Mouse (Mus musculus): ENCODE measurements around the gene Foxi1.
"Not testable (repeated sequence)": the region's sequence is repeated elsewhere in the genome, so short reads cannot be mapped to it uniquely, and the experiment has no call there.

Foxi1 gene

DNA sequence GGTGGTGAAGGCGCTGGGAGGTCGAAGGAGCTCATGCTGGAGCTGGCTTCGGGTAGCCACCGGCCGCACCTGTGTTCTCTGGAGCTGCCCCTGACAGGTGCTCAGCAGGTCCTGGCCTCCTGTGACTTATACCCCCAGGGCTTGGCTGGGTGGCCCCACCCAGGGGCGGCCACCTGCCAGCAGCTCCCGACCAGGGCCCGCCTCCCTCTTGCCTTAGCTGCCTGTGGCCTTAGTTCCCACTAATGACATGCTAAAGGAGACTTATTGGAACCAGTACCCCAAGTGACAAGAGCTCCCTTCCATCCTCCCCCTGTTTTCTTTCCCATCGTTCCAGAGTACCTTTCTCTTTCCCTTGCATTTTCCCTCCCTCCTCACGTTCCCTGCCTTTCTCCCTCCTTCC, at the start of gene Foxi1:
Foxi1 (minus strand) TSS at position 101 of the 400 bp plus-strand sequence.
- DNase-seq = no peak

DNA sequence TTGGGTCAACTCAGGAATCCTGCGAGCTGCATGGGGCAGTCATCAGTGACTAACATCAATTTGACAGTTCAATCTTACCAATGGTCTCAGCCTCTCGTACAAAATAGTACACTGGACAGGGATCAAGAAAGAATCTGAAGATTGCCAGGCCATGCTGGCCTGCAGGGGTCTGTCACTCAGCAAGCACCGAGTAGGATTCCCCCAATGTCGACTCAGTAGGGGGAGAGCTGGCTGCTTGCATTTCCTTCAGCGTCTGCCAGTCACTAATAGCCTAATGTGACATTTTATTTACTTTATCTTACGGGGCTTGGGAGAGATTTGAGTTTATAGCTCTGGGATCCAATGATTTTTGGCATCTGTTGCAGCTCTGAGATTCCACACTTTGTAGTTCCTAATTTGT, 35.1 kb upstream of the Foxi1 start:
- no peak for DNase-seq

DNA sequence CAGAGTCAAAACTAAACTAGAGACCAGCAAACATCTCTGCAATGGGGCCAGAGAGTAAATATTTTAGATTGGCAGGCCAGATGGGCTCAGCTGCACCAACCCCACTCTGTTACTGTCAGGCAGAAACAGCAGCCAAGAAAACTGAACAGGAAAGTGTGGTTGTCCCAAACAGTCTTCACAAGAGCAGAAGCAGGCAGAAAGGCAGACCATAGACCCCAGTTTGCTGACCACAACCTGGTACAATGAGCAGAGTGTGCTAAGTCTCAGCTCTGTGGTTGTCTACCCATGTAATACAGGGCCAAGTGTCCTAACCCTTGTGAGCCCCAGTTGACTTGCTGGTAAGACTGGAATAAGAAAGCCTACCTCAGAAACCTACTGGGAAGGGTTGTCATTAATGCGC, 32.4 kb upstream of the Foxi1 start:
- DNase-seq = no peak

DNA sequence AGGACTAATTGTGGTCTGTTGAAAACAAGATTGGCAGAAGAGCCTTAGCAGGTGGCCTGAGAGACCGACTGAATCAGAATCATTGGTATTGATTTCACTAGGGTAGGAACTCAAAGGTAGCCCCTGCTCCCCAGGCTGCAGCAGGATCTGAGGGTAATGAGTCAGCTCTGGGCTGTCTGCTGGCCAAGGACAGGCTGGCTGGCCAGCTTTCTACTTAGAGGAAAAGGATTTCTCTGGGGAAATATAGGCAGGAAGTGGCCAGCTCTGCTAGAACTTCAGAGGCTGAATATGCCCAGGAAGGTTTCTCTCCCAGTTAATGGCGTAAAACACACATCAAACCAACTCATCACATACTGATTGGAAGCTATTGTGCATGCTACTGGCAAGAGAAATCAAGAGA, 31.8 kb upstream of the Foxi1 start:
- no peak for DNase-seq

DNA sequence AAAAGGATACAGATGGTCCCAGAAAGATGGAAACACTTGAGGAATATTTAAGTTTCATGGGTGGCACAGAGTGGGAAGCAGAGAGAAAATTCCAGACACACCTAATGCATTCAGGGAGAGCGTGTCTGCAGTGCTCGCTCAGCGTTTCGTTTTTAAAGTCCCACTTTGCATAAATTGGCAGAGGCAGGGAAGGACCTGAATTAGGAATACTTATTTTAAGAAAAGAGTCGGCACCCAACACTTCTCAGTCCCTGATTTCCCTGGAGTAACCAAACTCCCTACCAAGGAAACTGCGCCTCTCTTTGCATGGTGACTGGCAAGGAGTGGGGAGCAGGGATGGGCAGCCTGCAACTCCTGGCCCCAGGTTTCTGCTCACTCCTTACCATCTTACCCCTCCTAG, 29.0 kb upstream of the Foxi1 start:
- no peak for DNase-seq

DNA sequence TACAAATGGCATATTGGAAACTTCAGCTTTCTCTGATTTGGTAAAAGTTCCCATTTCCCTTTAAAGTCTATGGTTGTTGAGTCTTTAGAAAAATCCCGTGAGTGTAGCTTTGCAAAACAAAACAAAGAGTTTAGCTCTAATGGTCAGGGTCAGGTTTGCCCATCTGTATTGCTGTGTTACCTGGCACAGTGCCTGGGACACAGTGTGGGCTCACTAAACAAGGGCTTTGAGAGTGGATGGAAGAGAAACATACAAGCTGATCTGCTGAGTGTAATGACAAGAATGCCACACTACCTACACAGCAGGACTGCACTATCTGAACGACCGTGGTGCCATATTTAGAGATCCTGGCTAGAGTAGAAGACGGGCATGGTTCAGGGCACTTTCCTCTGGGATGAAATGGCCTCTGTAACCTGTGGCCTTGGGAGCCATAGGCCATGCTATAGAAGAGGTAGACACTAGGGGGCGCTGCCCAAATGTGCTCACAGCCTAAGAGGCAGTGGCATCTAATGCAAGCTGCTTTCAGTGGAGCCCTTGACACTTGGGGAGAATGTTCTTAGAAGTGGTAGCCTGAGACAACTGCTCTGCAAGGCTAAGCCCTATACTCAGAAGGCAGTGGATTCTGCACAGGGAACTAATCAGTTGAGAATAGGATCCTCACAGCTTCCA, 28.3 kb upstream of the Foxi1 start:
- peak; percentile 52 for DNase-seq

DNA sequence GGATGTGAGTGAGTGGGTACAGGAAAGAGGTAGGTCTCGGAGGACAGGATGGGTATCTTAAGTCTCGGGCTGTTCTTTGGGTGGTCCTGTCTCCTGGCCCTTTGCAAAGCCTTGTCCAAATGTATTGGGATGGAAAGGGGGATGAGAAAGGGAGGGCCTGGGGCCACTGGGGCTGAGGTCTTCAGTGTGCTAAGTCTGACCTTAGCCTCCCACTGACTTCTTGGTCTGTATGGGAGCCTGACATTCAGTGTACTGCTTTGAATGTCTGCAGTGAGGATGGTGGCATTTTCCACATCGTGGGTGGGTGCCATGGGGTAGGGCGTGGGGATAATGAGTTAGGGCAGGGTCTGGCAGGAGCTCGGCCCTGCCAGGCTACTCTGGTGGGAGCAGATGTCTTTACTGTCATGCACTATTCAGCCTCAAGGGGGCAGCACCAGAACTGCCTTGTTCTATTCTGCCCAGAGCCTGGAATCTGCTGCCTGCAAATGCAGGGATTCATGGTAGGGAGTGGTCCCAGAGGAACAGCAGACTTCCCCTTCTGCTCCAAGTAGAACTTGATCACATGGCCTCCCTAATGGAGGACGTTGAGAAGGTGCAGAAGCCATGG, 21.0 kb upstream of the Foxi1 start:
- peak; percentile 60 for DNase-seq

DNA sequence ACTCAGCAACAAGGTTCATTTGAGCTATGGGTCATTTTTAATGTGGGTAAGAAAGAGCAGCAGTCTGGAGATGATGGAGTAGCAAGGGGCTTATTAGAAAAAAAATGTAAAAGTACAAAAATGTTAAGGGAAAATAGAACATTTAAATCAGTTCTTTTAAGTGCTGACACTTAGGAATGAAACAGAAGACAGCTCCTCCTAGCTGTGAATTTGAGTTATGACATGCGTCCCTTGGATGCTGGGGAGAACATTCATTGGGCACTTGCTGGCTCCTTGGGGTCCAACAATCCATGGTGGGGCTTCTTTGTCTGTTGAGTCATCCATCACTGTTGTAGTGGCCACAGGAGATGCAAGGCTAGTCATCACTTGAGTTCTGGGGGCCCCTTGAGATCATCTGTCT, 19.3 kb upstream of the Foxi1 start:
- DNase-seq = no peak

DNA sequence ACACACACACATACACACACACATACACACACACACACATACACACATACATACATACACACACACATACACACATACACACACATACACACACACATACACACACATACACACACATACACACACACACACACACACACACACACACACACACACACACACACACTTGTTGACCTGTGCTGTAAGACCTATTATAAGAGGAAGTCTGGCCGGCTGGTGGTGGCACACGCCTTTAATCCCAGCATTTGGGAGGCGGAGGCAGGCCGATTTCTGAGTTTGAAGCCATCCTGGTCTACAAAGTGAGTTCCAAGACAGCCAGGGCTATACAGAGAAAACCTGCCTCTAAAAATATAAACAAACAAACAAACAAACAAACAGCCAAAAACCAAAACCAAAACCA, 12.7 kb upstream of the Foxi1 start:
- DNase-seq = not testable (repeated sequence)

DNA sequence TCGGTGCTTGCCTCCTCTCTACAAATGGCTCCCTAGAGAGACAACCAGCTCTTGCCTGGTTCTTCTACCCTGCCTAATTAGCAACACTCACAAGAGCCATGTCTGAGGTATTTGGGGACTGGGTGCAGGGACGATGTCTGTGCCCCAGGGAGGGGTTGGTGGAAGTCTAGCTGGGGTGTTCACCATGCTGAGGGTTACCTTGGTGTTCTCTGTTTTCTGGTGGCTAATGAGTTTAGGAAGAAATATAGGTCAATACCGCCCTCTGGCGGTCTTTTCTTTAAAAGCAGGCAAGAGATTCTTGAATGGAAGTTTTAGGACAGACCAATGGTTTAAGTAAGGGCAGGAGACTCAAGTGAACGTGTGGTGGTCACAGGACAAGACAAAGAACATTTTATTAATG, 5.0 kb upstream of the Foxi1 start:
- DNase-seq = peak; percentile 64

DNA sequence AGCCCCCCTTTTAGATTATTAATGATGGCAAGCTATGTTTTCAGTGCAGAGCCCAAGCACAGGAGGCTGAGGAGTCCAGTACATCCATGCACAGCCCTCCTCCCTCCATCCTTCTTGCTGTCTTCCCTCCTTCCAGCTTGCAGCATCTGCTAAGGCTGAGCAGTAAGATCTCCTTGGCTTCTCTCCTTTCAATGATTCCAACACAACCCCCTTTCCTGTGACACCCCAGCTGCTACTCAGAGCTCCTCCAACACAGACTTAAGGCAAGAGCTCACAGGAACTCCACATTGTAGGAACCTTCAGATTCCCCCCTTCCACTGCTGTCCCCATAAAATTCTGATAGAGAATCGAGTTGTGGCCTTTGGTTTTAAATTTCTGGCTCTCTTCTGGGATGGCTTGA, 5.1 kb downstream of the Foxi1 start:
- DNase-seq = no peak

DNA sequence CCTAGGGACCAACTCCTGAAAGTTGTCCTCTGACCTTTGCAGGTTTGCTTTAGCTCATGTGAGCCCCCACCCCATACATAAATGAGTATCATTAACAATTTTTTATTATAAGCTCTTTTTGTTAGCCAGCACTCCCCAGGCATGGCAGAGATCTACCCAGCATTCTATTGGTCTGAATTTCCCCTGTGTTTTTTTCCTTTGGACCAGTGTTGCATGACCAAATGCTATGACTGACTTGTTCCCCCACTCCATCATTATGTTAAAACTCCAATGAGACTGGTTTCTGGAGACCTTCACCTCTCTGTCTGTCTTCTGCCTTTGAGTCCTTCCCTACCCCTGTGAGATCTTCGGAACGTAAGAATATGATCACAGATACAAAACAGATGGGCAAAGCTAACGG, 12.7 kb downstream of the Foxi1 start:
- no peak for DNase-seq

DNA sequence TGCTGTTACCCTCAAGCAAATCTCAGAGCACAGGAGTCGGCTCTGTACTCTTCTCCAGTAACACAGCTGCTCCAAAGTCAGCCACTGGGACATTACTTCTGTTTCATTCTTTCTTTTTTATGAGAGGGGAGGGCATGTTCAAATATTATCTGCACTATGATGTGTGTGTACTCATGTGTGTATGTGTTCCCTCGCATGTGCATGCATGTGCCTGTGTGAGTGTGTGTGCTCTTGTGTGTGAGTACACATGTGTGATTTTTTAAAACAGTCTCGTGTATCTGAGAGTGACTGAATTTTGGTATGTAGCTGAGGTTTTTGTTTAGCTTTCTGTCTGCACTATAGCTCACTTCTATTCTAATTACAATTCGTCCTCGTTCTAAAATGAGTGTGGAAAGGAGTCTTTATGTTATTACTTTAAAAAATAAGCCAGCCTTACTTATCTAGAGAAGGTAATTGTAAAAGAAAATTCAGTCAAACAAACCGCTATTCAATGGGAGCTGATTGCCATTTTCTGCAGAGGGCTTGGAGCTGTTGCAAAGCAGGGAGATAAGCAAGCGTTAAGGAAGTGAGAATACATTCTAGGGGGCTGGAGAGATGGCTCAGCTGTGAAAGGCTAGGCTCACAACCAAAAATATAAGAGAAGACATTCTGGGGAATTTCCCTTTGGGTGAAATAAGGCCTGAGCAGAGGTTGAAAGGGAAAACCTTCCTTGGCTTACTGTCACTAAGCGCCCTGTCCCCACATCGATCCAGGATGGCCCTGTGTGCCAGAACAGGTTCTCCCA, 13.5 kb downstream of the Foxi1 start:
- no peak for DNase-seq

DNA sequence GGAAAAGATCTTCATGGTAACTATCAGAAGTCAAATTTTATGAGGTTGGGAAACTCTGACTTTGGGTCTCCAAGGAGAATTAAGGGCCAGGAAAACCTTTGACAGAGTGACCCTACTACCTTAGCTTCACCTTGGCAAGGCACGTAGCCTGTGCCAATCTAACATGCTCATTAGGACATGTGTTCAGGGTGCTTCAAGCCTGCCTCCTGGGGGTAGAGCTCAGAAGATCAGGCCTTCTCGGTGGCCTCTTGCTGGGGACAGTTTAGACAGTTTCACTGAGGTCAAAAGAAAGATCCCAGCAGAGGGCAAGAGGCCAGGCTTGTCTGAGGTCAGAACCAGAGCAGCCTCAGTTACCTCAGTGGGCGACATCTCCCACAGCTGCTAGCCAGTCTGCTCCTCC, 14.2 kb downstream of the Foxi1 start:
- no peak for DNase-seq

DNA sequence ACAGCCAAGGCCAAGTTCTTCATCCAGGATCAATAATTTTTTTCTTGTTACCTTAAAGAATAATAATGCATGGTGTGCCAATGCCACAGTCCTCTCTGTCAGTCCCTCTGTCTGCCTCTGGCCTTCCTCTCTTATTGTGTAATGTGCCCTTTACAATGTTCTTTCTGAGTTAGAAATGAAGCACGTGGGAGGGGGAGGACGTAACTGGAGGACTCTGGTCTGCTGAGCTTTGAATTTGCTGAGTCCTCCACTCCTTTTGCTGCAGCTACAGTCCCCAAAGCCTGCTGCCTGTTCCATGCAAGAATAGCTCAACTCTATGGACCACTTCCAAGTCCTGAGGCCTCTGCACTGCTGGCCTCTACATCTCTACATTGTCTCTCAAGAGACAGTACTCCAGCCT, 23.6 kb downstream of the Foxi1 start:
- no peak for DNase-seq

DNA sequence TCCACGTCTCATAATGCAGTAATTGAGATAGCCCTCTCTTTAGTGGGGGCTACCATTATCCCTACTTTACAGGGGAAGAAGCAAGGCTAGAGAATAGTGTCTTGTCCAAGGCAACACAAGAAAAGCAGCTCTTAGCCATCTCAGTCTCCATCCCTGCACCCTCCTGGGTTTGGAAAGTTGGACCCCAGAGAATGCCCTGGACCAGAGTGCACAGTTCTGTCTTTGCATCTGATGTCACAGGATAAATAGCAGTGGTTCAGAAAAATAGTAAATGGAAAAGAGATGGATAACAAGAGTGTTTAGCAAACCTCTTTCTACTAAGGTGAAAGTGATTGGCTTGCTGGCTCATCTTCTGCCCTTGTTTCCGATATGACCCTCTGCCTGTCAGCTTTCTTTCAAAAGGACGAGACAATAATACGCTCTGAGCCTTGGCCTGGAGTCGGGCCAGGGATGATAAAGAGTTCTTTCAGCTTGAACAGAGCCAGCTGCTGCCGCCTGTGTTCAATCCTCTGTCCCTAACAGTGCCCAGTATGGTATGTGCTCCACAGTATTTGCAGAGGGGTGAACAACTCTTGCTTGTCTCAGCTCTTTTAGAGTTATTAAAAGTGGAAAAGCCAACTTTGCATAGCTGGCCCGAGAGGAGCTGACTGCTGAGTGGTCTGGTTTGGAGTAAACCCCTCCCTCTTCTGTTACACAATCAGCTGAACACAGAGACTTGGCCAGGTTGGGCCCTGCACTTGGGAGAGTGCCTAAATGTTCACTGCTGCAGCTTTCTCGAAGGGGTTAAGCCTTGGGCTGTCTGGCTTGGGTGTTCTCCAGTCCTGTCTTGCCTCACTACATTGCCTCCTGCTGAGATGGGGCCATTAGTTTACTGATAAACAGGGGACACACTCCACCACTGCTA, 26.4 kb downstream of the Foxi1 start:
- no peak for DNase-seq

DNA sequence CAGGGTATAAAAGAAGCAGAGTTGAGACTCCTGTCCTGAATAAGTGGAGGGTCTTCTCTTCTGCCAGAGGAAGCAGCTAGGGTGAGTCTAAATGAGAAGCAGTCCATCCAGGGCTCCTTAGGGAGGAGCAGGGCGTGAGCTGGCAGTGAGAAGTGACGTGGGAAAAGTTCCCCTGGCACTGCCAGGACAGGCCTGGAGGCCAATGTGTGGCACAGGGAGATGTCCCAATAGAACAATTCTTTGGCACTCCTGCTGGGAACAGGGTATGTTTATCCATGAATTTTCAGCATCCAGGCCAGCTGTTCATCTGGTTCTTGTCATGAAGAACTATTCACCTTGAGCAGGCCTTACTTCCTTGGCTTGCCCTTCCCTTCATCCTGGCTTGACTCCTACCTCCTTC, 29.1 kb downstream of the Foxi1 start:
- DNase-seq = no peak

DNA sequence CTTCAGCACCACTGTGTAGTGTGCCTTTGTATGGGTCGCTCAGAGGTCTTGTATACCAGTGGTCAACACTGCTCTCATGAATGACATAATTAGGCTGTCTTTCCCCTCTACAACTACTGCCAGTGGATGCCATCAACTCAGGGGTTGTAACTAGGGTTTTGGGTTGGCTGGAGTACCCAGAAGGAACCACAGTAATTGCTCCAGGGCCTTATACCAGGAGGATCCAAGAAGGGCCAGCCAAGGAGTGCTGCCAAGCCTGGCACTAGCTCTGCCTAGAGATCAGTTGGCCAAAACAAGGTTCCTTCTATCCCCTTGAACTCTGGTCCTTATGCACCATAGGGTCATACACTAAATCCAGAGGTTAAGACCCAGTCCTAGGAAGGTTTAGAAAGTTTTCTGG, 31.5 kb downstream of the Foxi1 start:
- DNase-seq = no peak

DNA sequence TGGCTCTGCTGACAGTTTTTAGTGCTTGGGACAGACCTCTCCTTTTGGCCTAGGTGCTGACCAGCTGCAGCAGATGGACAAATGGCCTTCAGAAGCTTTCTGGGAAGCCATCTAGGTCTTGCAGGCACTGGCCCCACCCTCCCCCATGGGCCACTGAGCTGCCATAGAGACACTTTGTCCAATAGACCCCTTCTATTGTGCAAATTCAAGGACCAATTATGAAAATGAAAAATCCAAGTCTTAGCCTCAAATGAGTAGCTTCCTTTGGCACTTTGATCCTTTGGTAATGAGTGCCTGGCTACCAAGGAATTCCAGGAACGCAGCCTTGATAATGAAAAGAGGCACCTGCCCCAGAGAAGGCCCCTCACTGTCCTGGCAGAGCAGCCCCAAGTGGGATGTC, 36.7 kb downstream of the Foxi1 start:
- no peak for DNase-seq

DNA sequence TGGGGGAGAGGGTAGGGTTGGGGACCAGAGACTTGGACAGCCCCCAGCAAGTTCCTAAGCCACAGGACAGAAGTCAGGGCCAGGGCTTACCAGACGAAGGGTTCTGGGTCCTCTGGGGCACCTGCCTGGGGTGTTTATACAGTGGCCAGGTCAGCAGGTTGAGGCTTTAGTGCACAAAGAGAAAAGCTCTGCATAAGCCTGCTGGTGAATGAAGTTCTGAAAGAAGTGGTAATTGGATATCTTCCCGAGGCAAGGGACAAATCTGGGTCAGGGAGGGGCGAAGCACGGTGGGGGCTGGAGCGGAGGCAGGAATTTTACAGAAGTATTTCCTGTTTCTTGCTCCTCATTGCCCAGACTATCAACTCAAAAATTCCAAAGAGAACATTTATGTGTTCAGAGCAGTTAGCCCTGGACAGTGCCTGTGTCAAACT, 38.4 kb downstream of the Foxi1 start:
- DNase-seq = no peak

DNA sequence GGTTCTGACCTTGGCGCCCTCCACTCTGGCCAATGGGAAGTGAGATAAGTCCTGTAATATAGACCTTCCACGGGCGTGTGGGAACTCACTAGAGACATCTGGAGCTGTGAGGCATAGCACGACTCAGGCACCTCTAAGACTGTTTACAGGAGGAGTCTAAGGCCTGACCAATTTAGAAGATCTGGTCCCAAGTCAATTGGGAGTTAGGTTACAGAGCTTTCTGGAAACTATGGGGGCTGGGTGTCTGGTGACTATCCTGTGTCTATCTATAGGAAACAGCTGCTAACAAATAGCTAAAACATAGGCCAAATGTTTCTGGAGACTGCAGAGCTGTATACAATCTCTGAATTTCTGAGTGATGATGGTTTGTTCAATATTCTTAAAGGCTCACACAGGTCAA, 41.5 kb downstream of the Foxi1 start:
- no peak for DNase-seq

DNA sequence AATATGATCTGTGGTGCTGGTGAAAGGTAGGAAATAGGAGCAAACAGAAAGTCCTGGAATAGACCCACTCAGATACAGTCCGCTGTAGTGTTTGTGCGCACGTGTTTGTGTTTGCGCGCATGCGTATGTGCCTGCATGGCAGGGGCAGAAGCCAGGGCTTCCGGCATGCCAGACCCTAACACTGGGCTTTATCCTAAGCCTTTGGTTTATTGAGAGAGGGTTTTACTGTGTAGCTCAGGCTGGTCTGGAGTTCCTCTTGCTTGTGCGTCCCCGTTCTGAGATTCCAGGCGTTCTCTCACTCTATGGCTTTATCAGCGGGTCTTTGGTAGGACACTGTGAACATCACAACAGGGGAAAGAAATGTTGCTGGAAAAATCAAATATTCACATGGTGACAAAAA, 42.6 kb downstream of the Foxi1 start:
- no peak for DNase-seq

DNA sequence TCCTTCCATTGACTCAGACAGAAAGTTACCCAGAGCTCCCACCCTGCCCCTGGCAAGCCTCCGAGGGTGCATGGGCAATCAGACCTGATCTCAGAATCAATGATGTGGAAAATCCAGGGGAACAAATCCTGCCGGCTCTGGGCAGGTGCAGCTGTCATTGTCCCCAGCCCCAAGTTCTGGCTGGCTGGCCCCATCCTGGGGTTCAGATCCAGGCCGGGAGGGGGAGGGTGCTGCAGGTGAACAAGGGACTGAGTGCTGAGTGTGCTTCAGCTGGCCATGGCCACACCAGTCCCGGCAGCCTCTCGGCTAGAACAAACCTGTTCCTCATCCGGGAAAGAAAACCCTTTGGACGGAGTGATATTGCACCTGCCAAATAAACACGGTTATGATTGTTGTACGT, 49.0 kb downstream of the Foxi1 start:
- DNase-seq = no peak
